Mouse (Mus musculus): Measurements from ENCODE around the gene Tle3. TPM values are rescaled to one million over a fixed set of nuclear protein-coding genes. Genes with fewer than 3 reads are reported as not detected.

The Tle3 gene
- total and polyA plus RNA-seq, 3 experiments, result 29.7 to 162 (median 131) TPM

GRCm38 (mm10) chr9:61442951-61443630 is 70.9 kb downstream of the Tle3 start:
- no peak for TF ChIP-seq CTCF (IDR thresholded peaks at IDR 0.05; ENCODE audit: low read depth, low read length)
- Histone ChIP-seq H3K27me3 (ENCODE audit: insufficient read depth, low read length) (peaks cover 22% of the 10 kb centered on the region), H3K4me3 (ENCODE audit: low read depth, low read length) (no peak overlapping the region), H3K4me1 (ENCODE audit: insufficient read depth, low read depth, low read length) (no peaks in the 10 kb centered on the region; the same call in 1 of the 2 replicates), H3K9me3 (replicated peaks) (no peaks in the 10 kb centered on the region), H3K36me3 (replicated peaks) (no peaks in the 10 kb centered on the region)
- DNase-seq (ENCODE audit: low spot score), result no peak
- no peak for ATAC-seq (ENCODE audit: extremely low read depth, insufficient number of reproducible peaks, low FRiP score, poor library complexity, severe bottlenecking)

DNA sequence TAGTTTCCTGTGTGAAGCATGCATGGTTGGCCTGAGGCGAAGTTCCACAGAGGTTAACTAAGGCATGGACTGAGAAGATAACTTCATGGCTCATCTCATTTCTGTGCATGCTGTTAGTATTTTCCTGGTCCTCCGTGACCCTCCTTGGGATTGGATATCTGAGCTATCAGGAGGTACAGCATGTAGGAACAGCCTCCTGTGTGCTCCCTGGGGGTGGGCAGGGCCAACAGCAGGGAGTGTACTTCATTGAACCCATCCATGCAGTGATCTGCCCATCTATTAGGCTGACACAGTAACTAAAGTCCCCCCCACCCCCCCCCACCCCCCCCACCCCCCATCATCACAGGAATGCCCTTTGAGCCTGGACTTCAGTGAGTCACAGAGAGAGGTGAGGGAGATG is 73.0 kb downstream of the Tle3 start:
- H3K36me3 ChIP-seq (replicated peaks), result no peaks in the 10 kb centered on the region
- no peaks in the 10 kb centered on the region for H3K9me3 ChIP-seq (replicated peaks)
- H3K4me1 ChIP-seq (ENCODE audit: insufficient read depth, low read depth, low read length), result no peaks in the 10 kb centered on the region; the same call in 1 of the 2 replicates
- ATAC-seq (ENCODE audit: extremely low read depth, insufficient number of reproducible peaks, low FRiP score, poor library complexity, severe bottlenecking) (no peak), DNase-seq (ENCODE audit: low spot score) (no peak)
- H3K4me3 ChIP-seq (ENCODE audit: low read depth, low read length), result no peak overlapping the region
- TF ChIP-seq TAL1 (conservative IDR thresholded peaks at IDR 0.05; ENCODE audit: low read depth, low read length), result no peak
- TF ChIP-seq GATA1 (IDR thresholded peaks at IDR 0.05; ENCODE audit: borderline replicate concordance, low read length), result no peak
- no peak for TF ChIP-seq CTCF (IDR thresholded peaks at IDR 0.05; ENCODE audit: low read depth, low read length)
- TF ChIP-seq POLR2AphosphoS5 (IDR thresholded peaks at IDR 0.05; ENCODE audit: insufficient replicate concordance, low read depth, low read length), result no peak
- no peak for TF ChIP-seq GATA2 (IDR thresholded peaks at IDR 0.05; ENCODE audit: borderline replicate concordance, low read depth, low read length)
- H3K27me3 ChIP-seq (ENCODE audit: insufficient read depth, low read length), result peaks cover 27% of the 10 kb centered on the region

- H3K4me3 ChIP-seq (ENCODE audit: low read depth, low read length), result no peak overlapping the region
- TF ChIP-seq TAL1 (conservative IDR thresholded peaks at IDR 0.05; ENCODE audit: low read depth, low read length) (no peak), GATA1 (IDR thresholded peaks at IDR 0.05; ENCODE audit: borderline replicate concordance, low read length) (no peak), POLR2AphosphoS5 (IDR thresholded peaks at IDR 0.05; ENCODE audit: insufficient replicate concordance, low read depth, low read length) (no peak), GATA2 (IDR thresholded peaks at IDR 0.05; ENCODE audit: borderline replicate concordance, low read depth, low read length) (no peak), CTCF (IDR thresholded peaks at IDR 0.05; ENCODE audit: low read depth, low read length) (no peak)
- no peak for DNase-seq (ENCODE audit: low spot score)
- H3K9me3 ChIP-seq (replicated peaks), result no peaks in the 10 kb centered on the region
- H3K4me1 ChIP-seq (ENCODE audit: insufficient read depth, low read depth, low read length), result no peaks in the 10 kb centered on the region; the same call in 1 of the 2 replicates
- ATAC-seq (ENCODE audit: extremely low read depth, insufficient number of reproducible peaks, low FRiP score, poor library complexity, severe bottlenecking), result no peak
- H3K27me3 ChIP-seq (ENCODE audit: insufficient read depth, low read length), result peaks cover 27% of the 10 kb centered on the region
- no peaks in the 10 kb centered on the region for H3K36me3 ChIP-seq (replicated peaks)
These were observed 73.6 kb downstream of the Tle3 start for GRCm38 (mm10) chr9:61445711-61446222.

- Histone ChIP-seq H3K9me3 (replicated peaks) (no peaks in the 10 kb centered on the region), H3K27me3 (ENCODE audit: insufficient read depth, low read length) (peaks cover 22% of the 10 kb centered on the region), H3K4me3 (ENCODE audit: low read depth, low read length) (no peak overlapping the region), H3K4me1 (ENCODE audit: insufficient read depth, low read depth, low read length) (no peaks in the 10 kb centered on the region; the same call in 1 of the 2 replicates), H3K36me3 (replicated peaks) (no peaks in the 10 kb centered on the region)
- TF ChIP-seq TAL1 (conservative IDR thresholded peaks at IDR 0.05; ENCODE audit: low read depth, low read length) (no peak), GATA1 (IDR thresholded peaks at IDR 0.05; ENCODE audit: borderline replicate concordance, low read length) (no peak), GATA2 (IDR thresholded peaks at IDR 0.05; ENCODE audit: borderline replicate concordance, low read depth, low read length) (no peak), POLR2AphosphoS5 (IDR thresholded peaks at IDR 0.05; ENCODE audit: insufficient replicate concordance, low read depth, low read length) (no peak), CTCF (IDR thresholded peaks at IDR 0.05; ENCODE audit: low read depth, low read length) (no peak)
- no peak for DNase-seq (ENCODE audit: low spot score)
- no peak for ATAC-seq (ENCODE audit: extremely low read depth, insufficient number of reproducible peaks, low FRiP score, poor library complexity, severe bottlenecking)
These were observed 74.8 kb downstream of the Tle3 start for GRCm38 (mm10) chr9:61446965-61447364.

DNA sequence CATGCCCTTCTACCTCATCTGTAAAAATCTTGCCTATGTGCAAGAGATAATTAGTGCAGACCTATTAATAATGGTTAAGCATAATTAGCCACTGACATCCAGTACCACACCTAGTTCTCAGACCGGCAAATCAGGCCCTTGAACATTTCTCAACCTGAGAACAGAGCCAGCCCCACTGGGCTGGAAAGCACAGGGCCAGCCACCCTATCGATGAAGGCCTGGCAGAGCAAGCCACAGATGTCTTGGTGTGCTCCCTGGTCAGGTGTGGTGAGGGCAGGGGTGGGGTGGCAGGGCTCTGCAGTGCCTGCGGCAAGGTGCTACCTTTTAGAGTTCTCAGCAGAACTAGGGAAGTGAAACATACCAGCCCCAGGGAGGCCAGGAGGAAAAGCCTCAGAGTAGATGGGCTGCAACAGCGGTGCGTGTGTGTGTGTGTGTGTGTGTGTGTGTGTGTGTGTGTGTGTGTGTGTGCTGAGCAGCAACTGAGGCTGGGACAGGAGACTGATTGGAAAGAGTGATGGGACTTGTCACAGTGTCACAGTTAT is 77.3 kb downstream of the Tle3 start:
- no peaks in the 10 kb centered on the region for H3K36me3 ChIP-seq (replicated peaks)
- no peak overlapping the region for H3K4me3 ChIP-seq (ENCODE audit: low read depth, low read length)
- ATAC-seq (ENCODE audit: extremely low read depth, insufficient number of reproducible peaks, low FRiP score, poor library complexity, severe bottlenecking) (no peak), DNase-seq (ENCODE audit: low spot score) (no peak)
- no peaks in the 10 kb centered on the region for H3K4me1 ChIP-seq (ENCODE audit: insufficient read depth, low read depth, low read length)
- peaks cover 14% of the 10 kb centered on the region for H3K27me3 ChIP-seq (ENCODE audit: insufficient read depth, low read length)
- TF ChIP-seq POLR2AphosphoS5 (IDR thresholded peaks at IDR 0.05; ENCODE audit: insufficient replicate concordance, low read depth, low read length) (no peak), TAL1 (conservative IDR thresholded peaks at IDR 0.05; ENCODE audit: low read depth, low read length) (no peak), GATA2 (IDR thresholded peaks at IDR 0.05; ENCODE audit: borderline replicate concordance, low read depth, low read length) (no peak), CTCF (IDR thresholded peaks at IDR 0.05; ENCODE audit: low read depth, low read length) (no peak), GATA1 (IDR thresholded peaks at IDR 0.05; ENCODE audit: borderline replicate concordance, low read length) (no peak)
- H3K9me3 ChIP-seq (replicated peaks), result no peaks in the 10 kb centered on the region

DNA sequence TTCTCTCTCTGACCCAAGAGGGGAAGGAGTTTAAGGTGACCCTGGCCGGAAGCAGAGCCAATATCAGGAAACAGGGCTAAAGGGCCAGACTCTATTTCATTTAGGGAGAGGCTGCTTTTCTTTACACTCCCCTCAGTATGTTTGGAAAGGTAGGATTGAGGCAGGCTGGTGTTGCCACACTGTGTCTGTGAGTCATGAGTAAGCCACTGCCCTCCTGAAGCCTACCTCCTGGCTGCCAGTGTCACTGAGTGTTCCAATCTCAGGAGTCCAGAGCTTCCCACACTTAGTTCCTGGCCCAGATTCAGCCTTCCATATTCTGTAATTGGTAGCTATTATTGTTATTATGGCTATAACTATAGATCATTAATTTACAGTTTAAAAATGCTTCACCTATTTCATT is 79.9 kb downstream of the Tle3 start:
- Histone ChIP-seq H3K4me3 (ENCODE audit: low read depth, low read length) (no peak overlapping the region), H3K27me3 (ENCODE audit: insufficient read depth, low read length) (peaks cover 10% of the 10 kb centered on the region), H3K9me3 (replicated peaks) (no peaks in the 10 kb centered on the region), H3K36me3 (replicated peaks) (no peaks in the 10 kb centered on the region), H3K4me1 (ENCODE audit: insufficient read depth, low read depth, low read length) (no peaks in the 10 kb centered on the region)
- no peak for ATAC-seq (ENCODE audit: extremely low read depth, insufficient number of reproducible peaks, low FRiP score, poor library complexity, severe bottlenecking)
- TF ChIP-seq POLR2AphosphoS5 (IDR thresholded peaks at IDR 0.05; ENCODE audit: insufficient replicate concordance, low read depth, low read length) (no peak), CTCF (IDR thresholded peaks at IDR 0.05; ENCODE audit: low read depth, low read length) (no peak), TAL1 (conservative IDR thresholded peaks at IDR 0.05; ENCODE audit: low read depth, low read length) (no peak), GATA2 (IDR thresholded peaks at IDR 0.05; ENCODE audit: borderline replicate concordance, low read depth, low read length) (no peak), GATA1 (IDR thresholded peaks at IDR 0.05; ENCODE audit: borderline replicate concordance, low read length) (no peak)
- DNase-seq (ENCODE audit: low spot score), result no peak

All from G1E (cell line).